ENCODE assay signal across 10 mouse cellular contexts in genomic region chr8:78477051-78477829, GRCm38 (mm10). TPM values are rescaled to one million over a fixed set of nuclear protein-coding genes. Genes with fewer than 3 reads are reported as not detected.
A peak's percentile ranks its signal among the peaks of the same experiment; 100 is the strongest.
DNase-seq lines count a peak whose midpoint lies in the region; ATAC-seq and TF ChIP-seq lines count a peak whose summit lies in the region.
"Had no signal": no experiment of that assay in that cellular context is flagged by ENCODE, and none has a peak within 500 bp of the region (broad histone marks: within the 10 kb centered on the region; RNA-seq: fewer than 3 reads in every experiment).

No protein-coding gene starts in this region.

- no peaks in the 10 kb centered on the region for H3K9me3 ChIP-seq in kidney, postnatal 0 days (replicated peaks; ENCODE audit: low read length)
- no peaks in the 10 kb centered on the region for H3K9me3 ChIP-seq in embryonic facial prominence, embryonic 10.5 days

- no peaks in the 10 kb centered on the region for H3K27me3 ChIP-seq in kidney, postnatal 0 days (ENCODE audit: insufficient read depth, low read length)
- no peaks in the 10 kb centered on the region for H3K27me3 ChIP-seq in embryonic facial prominence, embryonic 10.5 days (replicated peaks; ENCODE audit: low read depth, poor library complexity, severe bottlenecking)
- H3K27me3 ChIP-seq in thymus, adult 2 months (ENCODE audit: control insufficient read depth, insufficient read depth, low read length): no peaks in the 10 kb centered on the region

- TF ChIP-seq POLR2A in thymus, adult 2 months (IDR thresholded peaks at IDR 0.05; ENCODE audit: control insufficient read depth, extremely low read depth, insufficient read depth, low read length, poor library complexity): no peak

- H3K4me2 ChIP-seq in kidney, postnatal 0 days (ENCODE audit: low read length): no peak overlapping the region
- H3K4me2 ChIP-seq: liver, embryonic 11.5 days had no signal

- no peaks in the 10 kb centered on the region for H3K36me3 ChIP-seq in kidney, postnatal 0 days (ENCODE audit: insufficient read depth, low read length)
- H3K36me3 ChIP-seq in embryonic facial prominence, embryonic 10.5 days (replicated peaks): no peaks in the 10 kb centered on the region
- no peaks in the 10 kb centered on the region for H3K36me3 ChIP-seq in thymus, adult 2 months (ENCODE audit: control insufficient read depth, insufficient read depth, low read length)

- DNase-seq in kidney, postnatal 0 days (ENCODE audit: low spot score): peak; percentile 61
- DNase-seq in kidney, adult 11 months: no peak
- DNase-seq in 3T3-L1 (ENCODE audit: low read depth, low spot score) (peak; percentile 54), ES-CJ7 (ENCODE audit: low read depth, low spot score) (peak; percentile 82)
- peak; percentile 12 for DNase-seq in embryonic facial prominence, embryonic 10.5 days (ENCODE audit: low spot score)
- no peak for DNase-seq in thymus, adult 2 months
- no peak for DNase-seq in ovary, adult 18-20 months (ENCODE audit: low spot score)
- DNase-seq in layer of hippocampus, adult 9-10 months (ENCODE audit: low spot score): no peak

- no peak for ATAC-seq in kidney, postnatal 0 days (replicated peaks; ENCODE audit: low FRiP score, low read depth)

- H3K27ac ChIP-seq in kidney, postnatal 0 days: no peak overlapping the region
- no peak overlapping the region for H3K27ac ChIP-seq in embryonic facial prominence, embryonic 10.5 days (replicated peaks)
- H3K27ac ChIP-seq in thymus, adult 2 months (ENCODE audit: control insufficient read depth, insufficient read depth, low read length): no peak overlapping the region

- no peaks in the 10 kb centered on the region for H3K4me1 ChIP-seq in kidney, postnatal 0 days (replicated peaks; ENCODE audit: insufficient read depth, low read length)
- no peaks in the 10 kb centered on the region for H3K4me1 ChIP-seq in embryonic facial prominence, embryonic 10.5 days
- no peaks in the 10 kb centered on the region for H3K4me1 ChIP-seq in thymus, adult 2 months (replicated peaks; ENCODE audit: control insufficient read depth, insufficient read depth, low read length)

- H3K4me3 ChIP-seq in kidney, postnatal 0 days (replicated peaks; ENCODE audit: low read depth, low read length): no peak overlapping the region
- H3K4me3 ChIP-seq in embryonic facial prominence, embryonic 10.5 days: no peak overlapping the region
- H3K4me3 ChIP-seq in thymus, adult 2 months (ENCODE audit: control insufficient read depth, insufficient read depth, low read length): no peak overlapping the region

- WGBS in kidney, postnatal 0 days: 42% methylated on average over 6 of the region's 6 CpGs
- 54% methylated on average over 6 of the region's 6 CpGs for WGBS in embryonic facial prominence, embryonic 10.5 days
- WGBS in thymus, adult 2 months: 68% methylated on average over 6 of the region's 6 CpGs

- H3K9ac ChIP-seq in kidney, postnatal 0 days (ENCODE audit: low read depth, low read length): no peak overlapping the region

- peak; percentile 60 for TF ChIP-seq CTCF in kidney, postnatal 0 days (IDR thresholded peaks at IDR 0.05; ENCODE audit: low read depth)
- TF ChIP-seq CTCF in thymus, adult 2 months (IDR thresholded peaks at IDR 0.05; ENCODE audit: borderline replicate concordance, control insufficient read depth, extremely low read depth, insufficient read depth, low read length, poor library complexity): no peak

RNA-seq across cellular contexts. Expression of gene Rbmxl1, which starts 31.5 kb away (rescaled TPM):
- 150 and 163 TPM in 2 replicates for polyA plus RNA-seq in kidney, postnatal 0 days (2015; fragmentation: Nextera tagmentation; extraction: Ambion mirVana)
- 398 and 401 TPM in 2 replicates for polyA plus RNA-seq in embryonic facial prominence, embryonic 10.5 days (2016; fragmentation: Nextera tagmentation; extraction: Ambion mirVana)
- polyA plus RNA-seq in thymus, adult 2 months (2012; rRNA removed): 57.9 and 59.4 TPM in 2 replicates

RNA-seq across cellular contexts. Expression of gene Slc10a7, which starts 31.9 kb away (rescaled TPM):
- 8.6 and 11.8 TPM in 2 replicates for polyA plus RNA-seq in kidney, postnatal 0 days (2015; fragmentation: Nextera tagmentation; extraction: Ambion mirVana)
- 10.1 and 10.9 TPM in 2 replicates for polyA plus RNA-seq in embryonic facial prominence, embryonic 10.5 days (2016; fragmentation: Nextera tagmentation; extraction: Ambion mirVana)
- 22.1 and 24.3 TPM in 2 replicates for polyA plus RNA-seq in thymus, adult 2 months (2012; rRNA removed)

RNA-seq across cellular contexts. Expression of gene Pou4f2, which starts 40.8 kb away (rescaled TPM):
- polyA plus RNA-seq in kidney, postnatal 0 days (2015; fragmentation: Nextera tagmentation; extraction: Ambion mirVana): not detected in 2 replicates
- 0.15 and 0.16 TPM in 2 replicates for polyA plus RNA-seq in embryonic facial prominence, embryonic 10.5 days (2016; fragmentation: Nextera tagmentation; extraction: Ambion mirVana)
- 0.06 TPM in 1 of 2 replicates, not detected in the other for polyA plus RNA-seq in thymus, adult 2 months (2012; rRNA removed)
- polyA plus RNA-seq: large intestine, adult 2 months; liver, embryonic 11.5 days had no signal

Comparison
In these comparisons a context has a peak if more than half of its experiments do, and no peak if none do; other contexts are left out.
1. DNase-seq: peak in kidney, postnatal 0 days (single experiment), 3T3-L1 (single experiment), ES-CJ7 (single experiment) and embryonic facial prominence, embryonic 10.5 days (single experiment); none in kidney, adult 11 months (single experiment), thymus, adult 2 months (single experiment), ovary, adult 18-20 months (single experiment) and layer of hippocampus, adult 9-10 months (single experiment).